Mouse (Mus musculus) gonadal fat pad, adult 2 months (tissue): ENCODE measurements around the gene Gtf2f2. TPM values are rescaled to one million over a fixed set of nuclear protein-coding genes. Genes with fewer than 3 reads are reported as not detected.
"Not testable (repeated sequence)": the region's sequence is repeated elsewhere in the genome, so short reads cannot be mapped to it uniquely, and the experiment has no call there.

ENCODE experiments used
- DNase-seq: peaks from one replicate; pipeline ENCODE4 v3.0.0-alpha.2; 2012; ENCODE audit warnings: low read depth
- polyA plus RNA-seq: library from polyadenylated mRNA; depleted of rRNA; stranded (reverse); fragments of >200 nt; gene quantifications from 2 replicates; pipeline ENCODE4 v1.2.3, GENCODE M21; 2012

Gtf2f2 gene
- polyA plus RNA-seq, 1 experiment: 3.1 TPM

DNA sequence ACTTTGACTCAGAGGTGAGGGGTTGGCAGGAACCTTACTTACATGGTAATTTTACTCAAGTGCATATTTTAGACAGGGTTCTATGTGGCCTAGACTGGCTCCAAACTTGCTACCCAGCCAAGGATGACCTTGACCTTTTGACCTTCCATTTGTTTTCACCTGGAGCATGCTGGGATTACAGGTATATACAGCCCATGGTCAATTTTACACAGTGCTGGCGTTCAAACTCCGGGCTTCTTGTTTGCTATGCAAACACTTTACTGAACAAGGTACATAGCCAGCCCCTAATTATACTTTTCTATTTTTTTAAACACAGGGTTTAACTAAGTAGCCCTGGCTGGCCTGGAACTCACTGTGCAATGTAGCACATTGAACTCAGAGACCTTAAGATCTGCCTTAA lies 98.0 kb downstream of the Gtf2f2 start:
- no peak for DNase-seq

DNA sequence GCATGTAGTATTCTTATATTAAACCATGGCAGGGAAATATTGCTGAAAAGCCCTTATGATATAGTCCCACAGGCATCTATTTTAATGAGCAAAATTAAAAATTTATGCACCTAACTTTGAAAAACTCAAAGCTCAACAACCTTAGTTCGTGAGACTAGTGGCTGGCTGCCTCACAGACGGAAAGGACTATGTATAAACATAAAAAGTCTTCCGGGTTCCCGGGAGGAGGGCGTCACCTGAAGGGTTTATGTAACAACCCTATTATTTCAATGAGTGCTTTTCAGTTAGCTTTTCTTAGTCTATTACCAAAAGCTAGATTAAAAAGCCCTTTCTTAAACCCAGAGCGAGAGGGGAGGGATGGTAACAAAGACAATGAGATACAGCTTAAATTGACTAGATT lies 98.7 kb downstream of the Gtf2f2 start:
- DNase-seq: no peak

DNA sequence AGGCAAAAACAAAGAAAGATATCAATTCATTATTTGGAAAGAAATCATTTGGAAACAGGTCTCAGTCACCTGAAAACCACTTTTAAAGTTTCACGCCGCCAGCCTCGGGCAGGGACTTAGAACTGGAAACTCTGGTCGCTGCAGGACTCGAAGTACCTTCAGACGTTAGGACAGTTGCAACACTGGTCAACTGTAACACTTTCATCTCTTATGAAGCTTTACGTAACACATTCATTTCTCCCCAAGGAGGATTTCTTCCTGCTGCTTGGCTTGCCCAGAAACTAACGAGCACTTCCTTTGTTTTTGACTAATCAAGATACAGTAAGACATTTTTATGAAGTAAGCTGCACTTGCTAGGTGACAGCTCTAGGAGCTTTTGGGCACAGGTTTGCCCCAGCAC lies 103.7 kb downstream of the Gtf2f2 start:
- peak; percentile 73 for DNase-seq

DNA sequence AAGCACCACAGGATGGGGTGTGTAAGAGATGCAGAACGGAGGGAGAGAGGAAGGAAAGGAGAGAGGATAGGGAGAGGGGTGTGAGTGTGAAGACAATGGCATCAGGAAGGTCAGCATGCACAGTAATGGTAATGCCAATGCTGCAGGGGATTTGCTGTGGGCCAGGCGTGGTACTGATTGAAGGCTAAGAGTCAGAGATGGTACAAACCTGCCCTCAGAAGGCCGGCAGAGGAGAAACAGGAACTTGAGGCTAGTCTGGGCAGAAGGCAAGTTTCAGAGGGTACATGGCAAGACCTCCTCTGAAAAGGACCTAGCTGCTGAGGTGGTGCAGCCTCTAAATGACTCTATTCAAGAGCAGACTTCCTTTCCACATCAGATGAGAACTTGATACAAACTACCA lies 105.7 kb downstream of the Gtf2f2 start:
- DNase-seq: no peak

DNA sequence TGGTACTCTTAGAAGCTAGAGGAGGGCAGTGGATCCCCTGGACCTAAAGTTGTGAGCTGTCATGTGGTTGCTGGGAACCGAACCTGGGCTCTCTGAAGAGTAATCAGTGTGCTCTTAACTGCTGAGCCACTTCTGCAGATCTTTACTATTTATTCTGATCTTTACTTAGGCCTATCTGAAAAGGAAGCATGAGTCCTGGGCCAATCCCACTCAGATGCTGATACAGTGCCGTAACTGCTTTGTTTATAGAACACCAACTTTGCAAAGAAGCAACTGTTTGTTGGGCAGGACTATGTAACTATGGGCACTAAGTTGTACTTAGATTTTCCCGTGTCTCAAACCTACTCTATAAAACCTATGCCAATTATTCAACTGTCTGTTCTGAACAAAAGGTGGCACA lies 107.5 kb downstream of the Gtf2f2 start:
- no peak for DNase-seq

DNA sequence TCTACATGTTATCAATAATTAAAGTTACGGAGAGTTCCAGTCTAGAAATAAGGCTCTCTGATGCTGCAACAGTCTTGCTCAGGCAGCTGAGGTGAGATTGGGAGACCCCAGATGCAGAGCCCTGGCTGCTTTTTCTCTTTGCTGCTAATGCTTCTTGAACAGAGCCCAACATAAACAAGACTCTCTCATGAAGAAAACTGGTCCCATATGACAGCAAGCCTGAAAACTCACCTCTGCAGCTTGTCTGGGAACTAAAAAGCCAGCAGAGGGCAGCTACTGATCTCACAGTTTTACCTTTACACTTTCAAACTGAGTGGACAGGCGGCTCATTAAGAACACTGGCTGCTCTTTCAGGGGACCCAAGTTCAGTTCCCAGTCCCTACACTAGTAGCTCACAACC lies 108.7 kb downstream of the Gtf2f2 start:
- no peak for DNase-seq

DNA sequence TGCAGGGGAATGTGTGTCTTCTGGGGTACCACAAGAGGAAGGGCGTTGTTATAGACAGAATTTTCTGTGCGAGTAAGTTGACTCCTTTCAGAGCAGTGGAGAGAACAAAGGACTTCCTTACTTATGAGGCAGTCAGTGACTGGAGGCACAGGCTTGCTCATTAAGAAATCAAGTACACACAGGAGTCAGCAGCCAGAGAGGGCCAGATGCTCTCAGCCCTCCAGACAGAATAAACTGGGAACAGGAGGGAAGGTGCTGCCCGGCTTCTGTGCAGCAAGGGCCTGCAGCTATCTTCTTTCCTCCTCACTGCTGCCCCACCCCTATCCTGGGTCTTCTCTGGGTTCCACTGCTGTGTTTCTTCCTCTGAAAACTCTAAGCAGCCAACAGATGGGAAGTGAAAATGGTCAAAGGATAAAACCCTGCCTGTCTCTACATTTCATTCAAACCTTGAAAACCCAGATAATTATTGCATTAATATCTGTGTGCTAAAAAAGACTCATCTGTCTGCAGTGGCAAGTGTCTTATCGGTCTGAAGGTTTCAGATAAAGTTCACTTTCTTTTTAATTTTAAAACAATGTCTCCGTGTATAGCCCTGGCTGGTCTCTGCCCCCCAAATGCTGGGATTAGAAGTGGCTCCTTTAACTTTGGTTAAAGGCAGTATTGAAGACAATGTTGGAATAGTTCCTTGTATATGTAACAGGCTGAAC lies 109.7 kb downstream of the Gtf2f2 start:
- DNase-seq: no peak

DNA sequence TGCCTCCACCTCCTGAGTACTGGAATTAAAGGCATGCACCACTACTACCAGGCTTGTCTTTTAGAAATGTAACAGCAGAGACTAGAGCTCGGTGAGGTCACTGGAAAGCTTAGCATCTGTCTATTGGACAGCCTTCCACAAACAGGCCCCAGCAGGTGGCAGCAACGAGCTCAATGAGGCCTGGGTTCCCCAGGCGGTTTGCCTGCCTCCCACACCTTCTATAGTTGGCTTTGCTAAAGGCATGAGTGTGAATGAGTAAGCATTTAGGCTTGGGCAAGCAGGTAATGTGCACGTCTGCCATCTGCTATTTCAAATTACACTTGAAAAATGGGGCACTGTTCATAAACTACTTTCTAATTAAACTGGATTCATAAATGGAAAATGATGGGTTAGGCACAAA lies 111.1 kb downstream of the Gtf2f2 start:
- DNase-seq: no peak

DNA sequence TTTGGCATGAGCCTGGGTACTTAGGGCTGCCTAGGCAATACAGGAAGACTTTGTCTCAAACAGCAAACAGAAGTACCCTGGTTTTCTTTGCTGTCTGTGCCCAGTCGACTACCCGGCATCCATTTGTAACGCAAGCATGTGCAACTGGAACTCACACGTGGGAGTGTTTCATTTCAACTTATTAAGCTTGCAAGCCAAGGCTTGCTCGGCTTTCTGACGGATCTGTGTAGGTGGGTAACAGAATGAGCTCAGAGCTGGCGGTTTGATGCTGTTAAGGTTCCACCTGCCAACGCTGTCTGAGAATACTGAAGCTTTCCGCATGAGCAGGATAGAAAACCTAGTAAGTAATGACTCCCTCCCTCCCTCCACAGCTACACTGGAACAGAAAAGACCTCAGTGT lies 118.5 kb downstream of the Gtf2f2 start:
- peak; percentile 81 for DNase-seq

DNA sequence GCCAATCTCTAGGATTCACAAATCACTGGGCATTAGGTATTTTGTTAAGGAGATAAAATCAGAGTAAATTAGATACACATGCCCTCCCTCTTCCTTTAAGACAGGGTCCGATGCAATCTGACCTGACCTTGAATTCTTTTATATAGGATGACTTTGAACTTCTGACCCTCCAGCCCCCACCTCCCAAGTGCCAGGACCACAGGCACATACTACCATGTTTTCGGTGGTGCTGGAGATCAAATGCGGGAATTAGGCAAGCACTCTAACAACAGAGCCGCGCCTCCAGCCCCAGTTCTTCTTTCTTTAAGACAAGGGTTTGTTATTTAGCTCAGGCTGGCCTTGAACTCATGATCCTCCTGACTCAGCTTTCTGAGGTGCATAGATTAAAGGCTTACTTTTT lies 126.8 kb downstream of the Gtf2f2 start:
- DNase-seq: no peak

DNA sequence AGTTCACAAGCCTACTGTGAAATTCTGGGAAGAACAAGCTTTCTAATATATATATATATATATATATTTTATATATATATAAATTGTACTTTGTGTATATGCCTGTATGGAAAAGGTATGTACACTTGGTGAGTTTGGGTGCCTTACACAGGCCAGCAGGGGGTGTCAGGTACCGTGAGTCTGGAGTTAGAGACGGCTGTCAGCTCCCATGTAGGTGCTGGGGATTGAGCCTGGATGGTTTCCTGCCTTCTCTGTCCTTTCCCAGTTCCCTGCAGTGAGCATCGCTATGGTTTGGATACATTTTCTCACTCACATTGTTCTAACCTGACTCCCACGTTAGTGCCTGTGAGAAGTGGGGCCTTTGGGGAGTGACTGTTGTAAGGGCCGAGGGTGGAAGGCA lies 127.3 kb downstream of the Gtf2f2 start:
- DNase-seq: no peak

DNA sequence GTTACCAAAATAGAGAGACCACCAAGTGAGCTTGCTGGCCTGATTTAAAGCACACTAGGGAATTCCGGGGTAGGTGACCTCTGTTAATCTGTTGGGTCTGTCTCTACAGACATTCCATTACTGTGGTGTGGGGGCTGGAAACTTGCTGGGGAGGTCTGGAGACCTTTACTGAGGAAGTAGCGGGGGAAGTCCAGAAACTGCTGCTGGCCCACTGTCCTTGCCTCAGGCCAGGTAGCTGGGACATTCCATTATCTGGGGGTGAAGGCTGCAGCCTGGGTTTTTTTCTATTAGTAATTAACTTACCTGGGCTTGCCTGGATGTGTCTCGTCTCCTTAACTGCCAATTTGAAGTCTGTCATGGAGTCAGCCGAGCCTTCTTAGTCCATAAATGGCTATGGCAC lies 128.8 kb downstream of the Gtf2f2 start:
- no peak for DNase-seq

DNA sequence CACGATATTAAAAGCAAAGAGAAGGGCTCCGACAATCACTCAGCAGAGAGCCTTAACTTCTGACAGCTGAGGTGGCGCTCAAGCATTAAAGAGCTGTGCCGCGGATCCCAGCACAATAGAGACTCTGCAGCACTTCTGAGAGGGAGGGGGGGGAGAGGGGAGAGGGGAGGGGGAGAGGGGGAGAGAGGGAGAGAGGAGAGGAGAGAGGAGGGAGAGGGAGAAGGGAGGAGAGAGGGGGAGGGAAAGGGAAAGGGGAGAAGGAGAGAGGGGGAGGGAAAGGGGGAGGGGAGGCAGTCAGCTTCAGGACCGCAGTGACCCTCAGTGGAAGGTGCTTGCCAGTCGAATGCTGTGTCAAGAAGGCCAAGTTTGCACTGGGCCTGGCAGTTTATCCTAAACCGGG lies 131.7 kb downstream of the Gtf2f2 start:
- no peak for DNase-seq

DNA sequence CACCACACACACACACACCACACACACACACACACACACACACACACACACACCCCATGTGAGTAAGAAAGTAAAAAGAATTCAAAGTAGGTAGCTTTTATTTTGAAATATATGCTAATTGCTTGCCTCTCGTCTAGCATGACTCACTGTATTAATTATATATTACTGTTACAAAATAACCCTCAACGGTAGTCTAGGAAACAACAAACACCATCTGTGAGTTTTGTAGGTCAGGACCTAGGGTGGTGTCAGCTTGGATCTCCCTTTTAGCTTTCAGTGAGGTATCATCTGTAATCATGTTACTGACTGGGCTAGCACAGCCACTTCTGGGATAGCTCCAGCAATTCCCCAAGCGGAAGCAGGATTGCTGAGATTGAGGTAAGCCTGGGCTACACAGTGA lies 133.4 kb downstream of the Gtf2f2 start:
- DNase-seq: no peak

DNA sequence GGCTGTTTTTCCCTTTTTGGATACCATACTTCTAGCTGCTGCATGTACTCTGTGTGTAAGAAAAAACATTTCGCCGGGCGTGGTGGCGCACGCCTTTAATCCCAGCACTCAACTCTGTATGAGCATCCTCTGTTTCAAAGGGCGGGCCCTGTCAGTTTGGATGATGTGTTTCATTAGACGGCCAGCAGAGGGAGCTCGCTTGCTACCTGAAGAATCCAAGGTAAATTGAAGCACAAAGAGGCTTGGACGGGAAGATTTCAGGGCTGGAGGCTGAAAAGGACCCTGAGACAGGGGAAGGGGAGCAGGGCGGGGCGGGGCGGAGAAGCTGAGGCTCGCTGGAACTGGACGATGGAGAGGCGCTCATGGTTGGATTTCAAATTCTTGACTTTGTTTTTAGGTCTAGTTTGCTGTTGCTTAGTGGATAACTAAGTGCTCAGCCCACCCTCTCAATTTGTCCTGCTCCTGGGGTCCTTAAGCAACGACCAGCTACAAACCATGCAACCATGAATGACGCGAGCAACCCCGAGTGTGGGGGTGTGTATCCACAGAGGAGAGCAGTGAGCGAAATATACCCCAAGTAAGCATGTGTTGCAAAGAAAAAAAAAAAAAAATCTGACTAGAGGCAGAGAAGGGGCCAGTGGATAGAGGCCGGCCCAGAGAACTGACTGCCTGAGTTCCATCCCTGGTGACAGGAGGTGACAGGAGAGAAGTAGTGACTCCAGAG lies 134.2 kb downstream of the Gtf2f2 start:
- DNase-seq: no peak

DNA sequence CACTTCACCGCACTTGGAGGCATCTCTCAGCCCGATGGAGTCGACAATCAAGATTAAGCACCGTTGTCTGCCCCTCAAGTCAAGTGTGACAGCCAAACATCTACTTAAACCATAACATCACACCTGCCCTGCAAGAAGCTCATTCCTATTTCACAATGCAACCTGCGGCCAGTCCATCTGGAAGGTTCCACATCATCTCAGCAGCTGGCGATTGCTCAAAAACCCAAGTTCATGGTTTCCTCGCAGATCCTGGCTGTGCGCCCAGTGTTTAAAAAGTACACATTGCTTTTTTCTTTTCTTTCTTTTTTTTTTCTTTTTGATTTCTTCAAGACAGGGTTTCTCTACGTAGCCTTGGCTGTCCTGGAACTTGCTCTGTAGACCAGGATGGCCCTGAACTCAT lies 137.1 kb downstream of the Gtf2f2 start:
- no peak for DNase-seq

DNA sequence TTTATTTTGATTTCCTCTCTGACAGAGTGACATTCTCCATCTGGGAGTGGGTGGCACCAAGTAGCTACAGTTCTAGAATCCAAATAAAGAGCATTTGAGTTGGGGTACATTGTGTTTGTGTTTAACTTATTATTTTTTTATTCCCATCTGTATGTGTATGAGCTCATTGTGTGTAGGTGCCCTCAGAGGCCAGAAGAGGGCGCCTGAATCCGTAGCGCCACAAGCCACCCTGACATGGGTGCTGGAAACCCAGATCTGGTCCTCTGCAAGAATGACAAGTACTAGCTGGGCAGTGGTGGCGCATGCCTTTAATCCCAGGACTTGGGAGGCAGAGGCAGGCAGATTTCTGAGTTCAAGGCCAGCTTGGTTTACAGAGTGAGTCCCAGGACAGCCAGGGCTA lies 138.9 kb downstream of the Gtf2f2 start:
- no peak for DNase-seq

DNA sequence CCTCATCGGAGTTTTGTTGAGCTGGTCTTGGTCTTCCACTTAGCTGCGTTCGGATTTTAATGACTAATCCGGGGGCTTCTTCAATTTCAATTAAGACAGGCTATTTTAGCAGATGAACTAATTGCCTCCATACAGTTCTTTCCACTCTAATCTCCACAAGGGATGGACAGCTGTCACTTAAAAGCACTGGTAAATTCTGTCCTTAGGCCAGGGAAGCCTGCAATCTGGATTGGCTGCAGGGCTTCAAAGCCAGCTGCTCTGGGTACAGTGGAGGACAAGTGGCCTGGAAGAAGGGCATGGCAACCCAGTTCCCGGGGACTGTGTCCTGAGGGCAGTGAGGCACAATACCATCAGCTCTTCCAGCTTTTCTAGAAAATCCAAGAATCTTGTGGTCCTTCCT lies 139.6 kb downstream of the Gtf2f2 start:
- DNase-seq: no peak

DNA sequence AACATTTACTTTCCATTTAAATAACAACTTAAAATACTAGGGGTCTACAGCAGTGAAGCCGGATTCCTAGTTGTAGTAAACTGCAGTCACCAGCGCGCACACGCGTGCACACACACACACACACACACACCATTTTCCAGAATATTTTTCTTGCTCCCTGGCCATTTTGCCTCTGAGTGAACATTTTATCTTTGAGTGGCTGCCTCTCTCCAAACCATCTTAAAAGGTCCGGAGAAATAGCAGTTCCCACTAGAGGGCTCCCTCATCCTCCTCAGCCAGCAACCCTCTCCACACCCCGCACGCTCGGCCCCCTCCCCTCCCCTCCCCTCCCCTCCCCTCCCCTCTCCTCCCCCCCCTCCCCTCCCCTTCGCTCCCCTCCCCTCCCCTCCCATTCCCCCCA lies 140.0 kb downstream of the Gtf2f2 start:
- no peak for DNase-seq

DNA sequence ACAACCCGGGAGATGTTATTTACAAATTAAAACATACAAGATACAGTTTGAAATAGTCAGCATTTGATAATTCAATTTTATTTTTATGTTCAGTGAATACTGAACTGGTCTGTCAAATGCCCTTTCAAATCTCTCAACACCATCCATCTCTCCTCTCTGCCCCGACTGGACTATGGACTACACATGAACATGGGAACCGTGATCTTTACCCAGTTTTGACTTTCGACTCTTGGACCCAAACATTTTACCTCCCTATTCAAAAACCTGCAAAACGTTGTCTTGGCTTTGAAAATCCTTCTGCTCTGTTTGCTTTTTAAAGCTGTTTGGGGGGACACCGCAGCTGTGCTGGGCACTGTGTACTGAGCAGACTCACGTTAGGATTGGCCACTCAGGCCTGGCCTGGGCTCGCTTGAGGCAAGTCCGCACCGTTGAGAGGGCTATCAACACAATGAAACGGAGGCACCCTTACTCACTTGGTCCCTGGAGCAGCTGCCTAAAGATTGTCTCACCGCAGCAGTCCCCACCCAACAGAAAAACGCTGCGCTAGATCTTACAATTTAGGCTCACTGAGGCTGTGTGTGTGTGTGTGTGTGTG lies 140.8 kb downstream of the Gtf2f2 start:
- no peak for DNase-seq

DNA sequence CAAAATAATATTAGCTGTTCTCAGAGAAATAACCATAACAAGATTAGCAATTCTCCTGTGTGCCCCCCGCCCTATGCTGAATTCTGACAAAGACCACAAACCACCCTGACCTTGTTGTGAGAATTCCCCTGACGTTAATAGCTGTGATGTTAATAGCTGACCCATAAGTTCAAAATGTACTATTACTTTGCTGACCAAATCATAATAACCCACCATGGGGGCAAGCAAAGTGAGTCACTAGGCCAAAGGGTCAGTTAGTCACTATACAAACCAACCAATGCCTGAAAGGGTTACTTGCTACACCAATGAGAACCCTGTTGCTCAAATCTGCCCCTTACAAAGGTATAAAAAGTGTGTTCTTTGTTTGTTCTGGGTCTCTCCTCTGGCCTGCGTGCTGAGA lies 142.6 kb downstream of the Gtf2f2 start:
- DNase-seq: not testable (repeated sequence)

DNA sequence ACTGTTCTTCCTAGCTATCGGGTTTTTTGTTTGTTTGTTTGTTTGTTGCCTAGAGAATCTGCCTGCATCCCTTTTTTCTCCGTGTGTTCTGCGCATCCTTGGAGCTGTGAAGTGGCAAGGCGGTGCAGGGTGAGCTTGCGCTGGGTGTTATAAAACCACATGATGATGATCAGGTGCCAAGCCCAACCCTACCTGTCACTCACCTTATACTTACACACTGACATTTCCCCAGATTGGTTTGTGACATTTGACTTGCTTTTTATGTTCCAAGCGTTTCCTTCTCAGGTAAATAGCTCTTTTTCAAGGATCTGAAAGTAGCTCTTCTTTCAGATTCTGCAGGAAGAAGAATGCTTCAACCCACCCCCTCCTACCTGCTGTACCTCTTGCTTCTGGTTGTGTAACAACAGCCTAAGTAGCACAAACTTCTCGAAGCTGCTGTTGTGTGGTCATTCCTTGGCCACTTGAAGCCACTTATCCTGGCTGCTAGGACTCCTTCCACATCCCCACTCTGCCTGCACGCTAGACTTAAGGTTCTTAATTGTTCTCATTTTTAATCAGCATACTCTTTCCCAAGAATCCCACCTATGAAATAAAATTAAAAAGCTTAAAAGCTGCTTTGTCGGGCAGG lies 143.8 kb downstream of the Gtf2f2 start:
- DNase-seq: no peak
